In the genomic region with DNA sequence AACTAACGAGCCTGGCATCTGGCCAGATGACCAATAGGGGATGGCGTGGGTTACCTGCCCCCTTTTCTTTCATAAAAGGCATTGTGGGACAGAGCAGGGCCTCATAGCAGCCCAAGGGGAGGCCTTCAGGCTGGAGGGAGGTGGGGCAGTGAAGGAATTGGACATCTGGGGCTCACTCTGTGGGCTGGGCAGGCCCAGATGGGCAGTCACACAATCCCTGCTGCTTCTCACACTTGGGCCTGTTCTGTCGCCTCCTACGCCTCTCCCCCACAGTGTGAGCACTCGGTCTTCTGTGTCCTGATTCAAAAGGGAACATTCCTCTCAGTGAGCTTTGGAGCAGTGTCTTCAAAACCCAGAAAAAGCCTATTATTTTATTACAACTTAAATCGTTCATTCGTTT, we compare ENCODE assay signal across 9 mouse cellular contexts. TPM values are rescaled to one million over a fixed set of nuclear protein-coding genes. Genes with fewer than 3 reads are reported as not detected.
DNase-seq lines count a peak whose midpoint lies in the region; ATAC-seq lines count a peak whose summit lies in the region.
"Had no signal": no experiment of that assay in that cellular context is flagged by ENCODE, and none has a peak within 500 bp of the region (broad histone marks: within the 10 kb centered on the region; RNA-seq: fewer than 3 reads in every experiment).

No protein-coding gene starts in this region.

- 45% methylated on average over 7 of the region's 7 CpGs for WGBS in hindbrain, embryonic 10.5 days
- WGBS in hindbrain, embryonic 14.5 days, result 38% methylated on average over 7 of the region's 7 CpGs
- 62% methylated on average over 7 of the region's 7 CpGs for WGBS in heart, embryonic 10.5 days

- DNase-seq in hindbrain, embryonic 10.5 days (ENCODE audit: low spot score), result no peak
- DNase-seq in hindbrain, embryonic 14.5 days (ENCODE audit: low spot score), result no peak
- peak; percentile 87 for DNase-seq in cerebellum, adult 11-12 months
- no peak for DNase-seq in heart, embryonic 10.5 days (ENCODE audit: low spot score)
- DNase-seq in left cerebral cortex, postnatal 25 days (ENCODE audit: low spot score in 2 of 2), result peak; percentile 80 to 96
- no peak for DNase-seq in urinary bladder, postnatal 25 days (ENCODE audit: low spot score)
- DNase-seq in thymus, postnatal 4 days, result no peak
- DNase-seq in kidney, postnatal 25 days, result no peak

- H3K4me2 ChIP-seq in hindbrain, embryonic 14.5 days (replicated peaks), result no peak overlapping the region
- H3K4me2 ChIP-seq: lung, embryonic 15.5 days had no signal

- no peaks in the 10 kb centered on the region for H3K9me3 ChIP-seq in hindbrain, embryonic 10.5 days
- H3K9me3 ChIP-seq in hindbrain, embryonic 14.5 days (ENCODE audit: control insufficient read depth, low read length), result no peaks in the 10 kb centered on the region
- H3K9me3 ChIP-seq in heart, embryonic 10.5 days, result no peaks in the 10 kb centered on the region
- H3K9me3 ChIP-seq: lung, embryonic 15.5 days had no signal

- H3K27ac ChIP-seq in hindbrain, embryonic 10.5 days, result peak overlapping the region; percentile 42; the same call in 1 of the 2 replicates
- H3K27ac ChIP-seq in hindbrain, embryonic 14.5 days, result no peak overlapping the region
- H3K27ac ChIP-seq in heart, embryonic 10.5 days, result peak overlapping the region; percentile 37
- H3K27ac ChIP-seq: lung, embryonic 15.5 days had no signal

- intact Hi-C loops in left cerebral cortex, postnatal 25 days (cut with DNase I), result loop anchor here (1.0 to 2.0 kb wide), 5 partner anchors 17 to 206 kb away; no protein-coding TSS in a partner anchor

- H3K36me3 ChIP-seq in hindbrain, embryonic 10.5 days, result no peaks in the 10 kb centered on the region
- H3K36me3 ChIP-seq in hindbrain, embryonic 14.5 days (replicated peaks; ENCODE audit: control insufficient read depth, insufficient read depth), result no peaks in the 10 kb centered on the region
- H3K36me3 ChIP-seq in heart, embryonic 10.5 days, result no peaks in the 10 kb centered on the region
- H3K36me3 ChIP-seq: lung, embryonic 15.5 days had no signal

- no peak overlapping the region for H3K4me3 ChIP-seq in hindbrain, embryonic 10.5 days
- no peak overlapping the region for H3K4me3 ChIP-seq in hindbrain, embryonic 14.5 days (replicated peaks; ENCODE audit: low read length)
- H3K4me3 ChIP-seq in heart, embryonic 10.5 days, result no peak overlapping the region
- H3K4me3 ChIP-seq: lung, embryonic 15.5 days had no signal

- peaks cover 9% of the 10 kb centered on the region for H3K27me3 ChIP-seq in hindbrain, embryonic 10.5 days (ENCODE audit: insufficient read depth, poor library complexity, severe bottlenecking)
- H3K27me3 ChIP-seq in hindbrain, embryonic 14.5 days (ENCODE audit: control insufficient read depth, insufficient read depth, low read length), result no peaks in the 10 kb centered on the region
- peaks cover 5% of the 10 kb centered on the region; the same call in 1 of the 2 replicates for H3K27me3 ChIP-seq in heart, embryonic 10.5 days (ENCODE audit: insufficient read depth, poor library complexity, severe bottlenecking)
- H3K27me3 ChIP-seq: lung, embryonic 15.5 days had no signal

- H3K9ac ChIP-seq in hindbrain, embryonic 14.5 days, result no peak overlapping the region
- H3K9ac ChIP-seq: lung, embryonic 15.5 days had no signal

- H3K4me1 ChIP-seq in hindbrain, embryonic 10.5 days (replicated peaks), result peaks cover 24% of the 10 kb centered on the region
- peaks cover 16% of the 10 kb centered on the region for H3K4me1 ChIP-seq in hindbrain, embryonic 14.5 days (replicated peaks; ENCODE audit: control insufficient read depth, insufficient read depth, low read length)
- peaks cover 28% of the 10 kb centered on the region for H3K4me1 ChIP-seq in heart, embryonic 10.5 days
- H3K4me1 ChIP-seq: lung, embryonic 15.5 days had no signal

- no peak for ATAC-seq in hindbrain, embryonic 14.5 days (ENCODE audit: low FRiP score)

RNA-seq across cellular contexts. Expression of a gene that starts 8.5 kb away (rescaled TPM):
- 0.19 and 1.4 TPM in 2 replicates for polyA plus RNA-seq in hindbrain, embryonic 10.5 days (2016; fragmentation: Nextera tagmentation; extraction: Ambion mirVana)
- 1.3 and 1.7 TPM in 2 replicates for polyA plus RNA-seq in hindbrain, embryonic 14.5 days (2014; fragmentation: Nextera tagmentation; extraction: Ambion mirVana)
- polyA plus RNA-seq in heart, embryonic 10.5 days (2016; fragmentation: Nextera tagmentation; extraction: Ambion mirVana), result 1.9 and 5.1 TPM in 2 replicates
- total RNA-seq in left cerebral cortex, postnatal 25 days (2021), result 1 to 10 TPM; 9.0 to 9.6 TPM

RNA-seq across cellular contexts. Expression of a gene that starts 44.8 kb away (rescaled TPM):
- polyA plus RNA-seq in hindbrain, embryonic 10.5 days (2016; fragmentation: Nextera tagmentation; extraction: Ambion mirVana), result 1.2 and 1.4 TPM in 2 replicates
- 0.33 and 0.76 TPM in 2 replicates for polyA plus RNA-seq in hindbrain, embryonic 14.5 days (2014; fragmentation: Nextera tagmentation; extraction: Ambion mirVana)
- polyA plus RNA-seq in heart, embryonic 10.5 days (2016; fragmentation: Nextera tagmentation; extraction: Ambion mirVana), result 2.4 and 2.6 TPM in 2 replicates
- 1 to 10 TPM; 2.1 to 2.2 TPM for total RNA-seq in left cerebral cortex, postnatal 25 days (2021)

Comparison
In these comparisons a context has a peak if more than half of its experiments do, and no peak if none do; other contexts are left out.
1. DNase-seq: peak in cerebellum, adult 11-12 months (single experiment) and left cerebral cortex, postnatal 25 days (2 of 2); none in hindbrain, embryonic 10.5 days (single experiment), hindbrain, embryonic 14.5 days (single experiment), heart, embryonic 10.5 days (single experiment), urinary bladder, postnatal 25 days (single experiment), thymus, postnatal 4 days (single experiment) and kidney, postnatal 25 days (0 of 2).